Mouse (Mus musculus) spleen, adult 2 months (tissue): Measurements from ENCODE around the gene Elp6.

Source experiments
- CTCF ChIP-seq: fragments of 200-500 bp; IDR thresholded peaks from 2 replicates; pipeline ENCODE4 v1.5.1; 2011; ENCODE audit warnings: mild to moderate bottlenecking, inconsistent platforms; ENCODE audit not compliant: insufficient read depth, insufficient read length, insufficient replicate concordance; ENCODE audit errors: extremely low read depth
- POLR2A ChIP-seq: fragments of 200-500 bp; IDR thresholded peaks from 2 replicates; pipeline ENCODE4 v1.6.1; 2011; ENCODE audit warnings: low read depth, low read length, inconsistent platforms

DNA sequence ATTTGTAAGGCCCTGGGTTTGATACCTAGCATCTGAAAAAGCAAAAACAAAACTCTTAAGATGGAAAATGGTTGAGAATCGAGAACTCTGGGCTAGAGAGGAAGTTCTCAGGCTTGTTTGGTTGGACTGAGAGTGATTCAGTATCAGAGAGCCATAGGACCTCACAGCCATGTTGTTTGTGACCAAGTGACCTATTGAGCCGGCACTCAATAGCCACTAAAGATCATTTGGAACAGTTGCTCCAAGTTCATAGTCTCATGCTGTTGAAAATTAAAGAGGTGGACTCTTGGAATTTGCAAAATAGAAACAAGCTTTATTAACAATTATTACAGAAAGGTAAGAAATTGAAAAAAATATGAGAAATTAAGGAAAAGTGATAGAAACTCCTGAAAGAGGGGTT, 46.4 kb downstream of the Elp6 start:
- TF ChIP-seq CTCF, result no peak
- no peak for TF ChIP-seq POLR2A
